Mouse (Mus musculus) urinary bladder, postnatal 0 days (tissue): ENCODE measurements around the gene Orai3. TPM values are rescaled to one million over a fixed set of nuclear protein-coding genes. Genes with fewer than 3 reads are reported as not detected.

Source experiments
- polyA plus RNA-seq: library from polyadenylated mRNA; unstranded; fragments of >200 nt; fragmentation: Nextera tagmentation; extraction: Ambion mirVana; gene quantifications from 2 replicates; pipeline ENCODE4 v1.2.1, GENCODE M21; 2015

Gene Orai3
- polyA plus RNA-seq = 22.1 and 26.0 TPM in 2 replicates

GRCm38 (mm10) chr7:127769651-127770038 is at the start of gene Orai3:
Gene Orai3 (plus strand): TSS chr7:127769815.

GRCm38 (mm10) chr7:127732066-127732465 is 37.5 kb upstream of the Orai3 start, which contains the start of gene Ctf2:
Gene Ctf2 (minus strand): TSS chr7:127732166.

DNA sequence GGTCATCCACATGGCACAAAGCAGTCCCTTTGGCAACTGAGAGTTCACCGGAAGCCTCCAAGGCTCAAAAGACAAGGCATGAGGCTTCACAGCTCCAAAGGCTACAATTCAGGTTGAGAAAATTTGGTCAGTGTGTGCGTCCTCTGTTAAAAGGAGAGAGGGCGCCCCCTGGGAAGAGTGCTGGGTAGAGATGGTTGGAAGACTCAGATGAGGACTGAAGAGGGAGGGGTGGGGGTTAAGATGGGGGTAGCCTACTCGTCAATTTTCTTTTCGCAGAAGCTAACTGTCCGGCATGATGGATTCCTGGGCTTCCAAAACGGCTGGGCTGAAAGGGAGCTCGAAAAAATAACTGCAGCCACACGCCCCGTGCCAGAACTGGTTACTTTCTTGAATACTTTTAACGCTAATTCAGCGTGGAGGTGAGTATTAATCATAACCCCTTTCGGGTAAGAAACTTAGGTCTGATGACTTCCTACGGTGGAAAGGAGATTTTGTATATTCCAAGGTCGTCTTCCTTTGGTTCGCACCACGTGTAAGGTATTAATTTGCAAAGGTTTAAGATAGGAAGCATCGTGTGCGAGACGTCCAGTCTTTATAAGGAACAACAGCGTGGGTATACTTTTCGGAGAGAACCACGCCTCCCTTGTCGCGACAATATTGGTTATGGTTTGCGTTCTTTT is 25.1 kb upstream of the Orai3 start, which contains the start of gene Fbxl19:
TSS of gene Fbxl19 (plus strand) at position 178 of the 680 bp plus-strand sequence.

GRCm38 (mm10) chr7:127776426-127776825 is 6.8 kb downstream of the Orai3 start, which contains the start of gene Setd1a:
Gene Setd1a (plus strand): TSS chr7:127776670.

GRCm38 (mm10) chr7:127785308-127785707 is 15.7 kb downstream of the Orai3 start, which contains the start of gene Gm49388:
Gene Gm49388 (plus strand): TSS chr7:127785608.

DNA sequence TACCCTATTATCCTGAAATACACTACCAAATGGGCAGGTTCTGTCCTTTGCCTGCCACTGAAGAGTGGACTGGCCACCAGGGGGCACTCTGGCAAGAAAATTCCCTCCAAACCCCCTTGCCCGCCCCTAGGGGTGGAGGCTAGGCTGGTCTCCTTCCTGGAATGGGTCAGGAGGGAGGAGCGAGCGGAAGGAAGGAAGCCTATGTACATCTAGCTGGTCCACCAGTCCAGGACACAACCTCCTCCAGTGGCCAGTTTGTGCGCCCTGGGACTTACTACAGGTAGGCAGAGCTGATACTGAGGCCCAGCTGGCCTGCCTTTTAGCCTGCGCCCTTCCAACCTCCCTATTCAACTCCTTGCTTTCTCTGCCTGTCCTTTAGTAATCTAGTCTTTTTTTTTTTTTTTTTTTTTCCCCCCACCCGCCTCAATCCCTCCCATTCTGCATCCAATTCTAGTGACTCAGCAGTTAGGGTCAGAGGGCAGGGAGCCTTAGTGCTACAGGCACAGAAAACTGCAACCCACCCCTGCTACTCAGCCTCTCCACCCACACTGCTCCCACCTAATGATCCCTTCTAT is 30.9 kb downstream of the Orai3 start, which contains the start of gene Hsd3b7:
TSS of gene Hsd3b7 (plus strand) at position 170 of the 575 bp plus-strand sequence.

DNA sequence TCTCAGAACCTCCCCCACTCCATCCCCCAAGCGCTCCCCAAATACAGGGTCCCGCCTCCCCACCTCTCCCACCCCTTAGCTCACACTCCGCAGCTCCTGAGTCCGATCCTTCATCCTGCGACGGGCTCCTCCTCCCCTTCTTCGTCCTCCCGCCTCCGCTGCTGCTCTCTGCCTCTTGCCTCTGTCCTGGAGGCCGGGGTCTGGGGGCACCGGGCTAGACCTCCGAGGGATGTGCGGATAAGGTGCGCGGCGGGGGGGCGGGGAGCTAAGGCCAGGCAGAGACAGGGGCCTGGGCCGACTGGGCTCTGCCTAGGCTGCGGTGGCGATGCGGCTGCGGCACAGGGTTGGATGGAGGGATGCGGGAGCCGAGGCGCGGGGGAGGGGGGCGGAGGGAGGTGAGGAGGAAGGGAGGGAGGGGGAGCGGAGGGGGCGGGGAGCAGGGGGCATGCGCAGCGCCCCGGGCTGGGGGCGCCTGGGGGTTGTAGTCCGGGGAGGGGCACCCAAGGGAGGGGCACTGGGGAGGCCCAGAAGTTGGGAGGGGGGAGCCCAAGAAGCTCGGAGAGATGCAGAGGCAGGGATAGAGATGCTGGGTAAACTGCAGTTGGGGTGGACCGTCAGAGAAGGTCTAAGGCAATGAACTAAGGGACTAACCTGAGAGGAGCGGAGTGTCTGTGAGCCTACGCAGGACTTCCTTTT is 54.7 kb downstream of the Orai3 start, which contains the start of the genes Stx4a and Stx1b:
TSS of gene Stx4a (plus strand) at position 119 of the 696 bp plus-strand sequence.
TSS of gene Stx1b (minus strand) at position 374 of the 696 bp plus-strand sequence.

Other genes starting within 250 kb of the Orai3 start
- 6.1 and 7.4 TPM in 2 replicates for gene Tmem265, start 208.4 kb upstream of the Orai3 start, polyA plus RNA-seq
- gene Phkg2, start 196.5 kb upstream of the Orai3 start, polyA plus RNA-seq = 23.7 and 25.8 TPM in 2 replicates
- 2.7 and 4.4 TPM in 2 replicates for gene Ccdc189, start 181.2 kb upstream of the Orai3 start, polyA plus RNA-seq
- 18.1 and 21.6 TPM in 2 replicates for gene Rnf40, start 181.0 kb upstream of the Orai3 start, polyA plus RNA-seq
- gene Zfp629, start 154.0 kb upstream of the Orai3 start, polyA plus RNA-seq = 2.9 and 3.5 TPM in 2 replicates
- 31.0 and 37.4 TPM in 2 replicates for gene Bcl7c, start 60.9 kb upstream of the Orai3 start, polyA plus RNA-seq
- 5.9 and 6.1 TPM in 2 replicates for gene Ctf1, start 57.1 kb upstream of the Orai3 start, polyA plus RNA-seq
- gene Ctf2, start 37.6 kb upstream of the Orai3 start, polyA plus RNA-seq = 0.12 TPM in 1 of 2 replicates, not detected in the other
- gene Fbxl19, start 25.3 kb upstream of the Orai3 start, polyA plus RNA-seq = 1.1 and 1.4 TPM in 2 replicates
- 9.4 and 11.0 TPM in 2 replicates for gene Setd1a, start 6.9 kb downstream of the Orai3 start, polyA plus RNA-seq
- gene Gm49388, start 15.8 kb downstream of the Orai3 start, polyA plus RNA-seq = not detected in 2 replicates
- gene Hsd3b7, start 30.8 kb downstream of the Orai3 start, polyA plus RNA-seq = 26.7 and 37.8 TPM in 2 replicates
- gene Stx4a, start 54.5 kb downstream of the Orai3 start, polyA plus RNA-seq = 47.2 and 47.9 TPM in 2 replicates
- gene Stx1b, start 54.7 kb downstream of the Orai3 start, polyA plus RNA-seq = 0.67 and 1.3 TPM in 2 replicates
- gene Zfp646, start 106.4 kb downstream of the Orai3 start, polyA plus RNA-seq = 3.5 and 3.8 TPM in 2 replicates
- gene Zfp668, start 107.0 kb downstream of the Orai3 start, polyA plus RNA-seq = 6.5 and 6.9 TPM in 2 replicates
- gene Prss53, start 121.2 kb downstream of the Orai3 start, polyA plus RNA-seq = 0.65 and 0.75 TPM in 2 replicates
- not detected in 2 replicates for gene Gm21974, start 125.6 kb downstream of the Orai3 start, polyA plus RNA-seq
- 151 and 156 TPM in 2 replicates for gene Vkorc1, start 125.8 kb downstream of the Orai3 start, polyA plus RNA-seq
- 103 and 107 TPM in 2 replicates for gene Bckdk, start 134.3 kb downstream of the Orai3 start, polyA plus RNA-seq
- gene Kat8, start 142.7 kb downstream of the Orai3 start, polyA plus RNA-seq = 16.2 and 16.4 TPM in 2 replicates
- gene Prss8, start 160.3 kb downstream of the Orai3 start, polyA plus RNA-seq = 27.0 and 30.7 TPM in 2 replicates
- 7.0 and 8.1 TPM in 2 replicates for gene Prss36, start 176.9 kb downstream of the Orai3 start, polyA plus RNA-seq
- 172 TPM in 2 replicates for gene Fus, start 197.6 kb downstream of the Orai3 start, polyA plus RNA-seq
- 74.4 and 124 TPM in 2 replicates for gene Pycard, start 224.1 kb downstream of the Orai3 start, polyA plus RNA-seq
- 0.10 and 0.20 TPM in 2 replicates for gene Trim72, start 234.1 kb downstream of the Orai3 start, polyA plus RNA-seq